Mouse (Mus musculus) stomach, postnatal 0 days (tissue): ENCODE measurements around the gene Hif3a.
A peak's percentile ranks its signal among the peaks of the same experiment; 100 is the strongest.

Source experiments
- CTCF ChIP-seq: IDR thresholded peaks from 2 replicates; pipeline ENCODE4 v1.5.1; 2016; ENCODE audit warnings: antibody characterized with exemption, low read depth, mild to moderate bottlenecking, moderate library complexity
- EP300 ChIP-seq: optimal IDR thresholded peaks from 2 replicates; pipeline ENCODE3; 2016; ENCODE audit warnings: antibody characterized with exemption

- TF ChIP-seq CTCF (peak; percentile 84), EP300 (no peak)
Measured at GRCm38 (mm10) chr7:17050933-17051594, 11.2 kb downstream of the Hif3a start.
